Comparison of ENCODE assay signal across 9 mouse cellular contexts in the genomic region with DNA sequence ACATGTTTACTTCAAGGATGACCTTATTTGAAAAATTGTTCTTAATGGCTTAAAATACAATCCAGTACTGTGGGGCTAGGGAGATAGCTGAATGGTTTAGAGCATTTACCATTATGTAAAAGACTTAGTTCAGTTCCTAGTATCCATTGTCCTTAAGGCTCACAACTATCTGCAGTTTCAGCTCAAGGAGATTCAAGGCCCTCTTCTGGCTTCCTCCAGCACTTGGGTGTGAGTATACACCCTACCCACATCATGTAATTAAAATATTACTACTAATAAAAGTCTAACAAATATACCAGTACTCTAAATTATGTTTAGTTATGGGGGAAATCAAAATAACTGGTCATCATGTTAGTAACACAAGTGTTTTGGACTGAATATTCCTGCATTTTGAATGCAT. TPM values are rescaled to one million over a fixed set of nuclear protein-coding genes. Genes with fewer than 3 reads are reported as not detected.
A peak's percentile ranks its signal among the peaks of the same experiment; 100 is the strongest.
DNase-seq lines count a peak whose midpoint lies in the region; ATAC-seq and TF ChIP-seq lines count a peak whose summit lies in the region.
"Had no signal": no experiment of that assay in that cellular context is flagged by ENCODE, and none has a peak within 500 bp of the region (broad histone marks: within the 10 kb centered on the region; RNA-seq: fewer than 3 reads in every experiment).

No protein-coding gene starts in this region.

- no peaks in the 10 kb centered on the region; the same call in 1 of the 2 replicates for H3K4me1 ChIP-seq in kidney, postnatal 0 days (replicated peaks; ENCODE audit: insufficient read depth, low read length)
- H3K4me1 ChIP-seq in embryonic facial prominence, embryonic 10.5 days, result peaks cover 21% of the 10 kb centered on the region
- no peaks in the 10 kb centered on the region for H3K4me1 ChIP-seq in intestine, embryonic 16.5 days (ENCODE audit: control insufficient read depth, insufficient read depth, low read length)
- peaks cover 25% of the 10 kb centered on the region for H3K4me1 ChIP-seq in neural tube, embryonic 13.5 days (replicated peaks)

- H3K4me2 ChIP-seq in kidney, postnatal 0 days (ENCODE audit: low read length), result peak overlapping the region; percentile 88; the same call in 1 of the 2 replicates
- no peak overlapping the region for H3K4me2 ChIP-seq in intestine, embryonic 16.5 days (ENCODE audit: low read depth, low read length)
- H3K4me2 ChIP-seq in neural tube, embryonic 13.5 days, result peak overlapping the region; percentile 81

- H3K9ac ChIP-seq in kidney, postnatal 0 days (ENCODE audit: low read depth, low read length), result no peak overlapping the region
- H3K9ac ChIP-seq in intestine, embryonic 16.5 days (ENCODE audit: low read depth, low read length), result no peak overlapping the region
- no peak overlapping the region for H3K9ac ChIP-seq in neural tube, embryonic 13.5 days

- no peak for DNase-seq in kidney, postnatal 0 days (ENCODE audit: low spot score)
- DNase-seq in kidney, postnatal 36 days, result no peak
- no peak for DNase-seq in embryonic facial prominence, embryonic 10.5 days (ENCODE audit: low spot score)
- no peak for DNase-seq in adrenal gland, adult 18-20 months (ENCODE audit: low spot score in 2 of 2)
- no peak for DNase-seq in thymus, adult 18-20 months
- no peak for DNase-seq in right cerebral cortex, postnatal 14 days

- H3K36me3 ChIP-seq in kidney, postnatal 0 days (ENCODE audit: insufficient read depth, low read length), result peaks cover 16% of the 10 kb centered on the region; the same call in 1 of the 2 replicates
- H3K36me3 ChIP-seq in embryonic facial prominence, embryonic 10.5 days (replicated peaks), result peaks cover 46% of the 10 kb centered on the region
- no peaks in the 10 kb centered on the region for H3K36me3 ChIP-seq in intestine, embryonic 16.5 days (ENCODE audit: control insufficient read depth, insufficient read depth, low read length)
- peaks cover 32% of the 10 kb centered on the region for H3K36me3 ChIP-seq in neural tube, embryonic 13.5 days

- ATAC-seq in kidney, postnatal 0 days (replicated peaks; ENCODE audit: low FRiP score, low read depth), result no peak
- ATAC-seq in intestine, embryonic 16.5 days, result no peak
- ATAC-seq in neural tube, embryonic 13.5 days (ENCODE audit: low read depth), result no peak

- H3K27ac ChIP-seq in kidney, postnatal 0 days, result no peak overlapping the region
- H3K27ac ChIP-seq in embryonic facial prominence, embryonic 10.5 days (replicated peaks), result peak overlapping the region; percentile 95
- H3K27ac ChIP-seq in intestine, embryonic 16.5 days (ENCODE audit: low read length), result no peak overlapping the region
- no peak overlapping the region for H3K27ac ChIP-seq in neural tube, embryonic 13.5 days (replicated peaks)

- TF ChIP-seq CTCF in kidney, postnatal 0 days (IDR thresholded peaks at IDR 0.05; ENCODE audit: low read depth), result no peak

- no peaks in the 10 kb centered on the region for H3K9me3 ChIP-seq in kidney, postnatal 0 days (replicated peaks; ENCODE audit: low read length)
- H3K9me3 ChIP-seq in embryonic facial prominence, embryonic 10.5 days, result no peaks in the 10 kb centered on the region
- no peaks in the 10 kb centered on the region for H3K9me3 ChIP-seq in intestine, embryonic 16.5 days (ENCODE audit: control insufficient read depth, low read length)
- no peaks in the 10 kb centered on the region for H3K9me3 ChIP-seq in neural tube, embryonic 13.5 days

- no peaks in the 10 kb centered on the region for H3K27me3 ChIP-seq in kidney, postnatal 0 days (ENCODE audit: insufficient read depth, low read length)
- H3K27me3 ChIP-seq in embryonic facial prominence, embryonic 10.5 days (replicated peaks; ENCODE audit: low read depth, poor library complexity, severe bottlenecking), result no peaks in the 10 kb centered on the region
- H3K27me3 ChIP-seq in intestine, embryonic 16.5 days (replicated peaks; ENCODE audit: control insufficient read depth, insufficient read depth, low read length), result no peaks in the 10 kb centered on the region
- no peaks in the 10 kb centered on the region for H3K27me3 ChIP-seq in neural tube, embryonic 13.5 days

- peak overlapping the region; percentile 71; the same call in 1 of the 2 replicates for H3K4me3 ChIP-seq in kidney, postnatal 0 days (replicated peaks; ENCODE audit: low read depth, low read length)
- H3K4me3 ChIP-seq in embryonic facial prominence, embryonic 10.5 days, result peak overlapping the region; percentile 78
- 0 out of 2 replicates have a peak overlapping the region, but pooled peaks have one; percentile 5 for H3K4me3 ChIP-seq in intestine, embryonic 16.5 days (ENCODE audit: low read length)
- H3K4me3 ChIP-seq in neural tube, embryonic 13.5 days, result peak overlapping the region; percentile 78

RNA-seq across cellular contexts. Expression of gene Kdelc1, which starts 1.0 kb away (rescaled TPM):
- polyA plus RNA-seq in kidney, postnatal 0 days (2015; fragmentation: Nextera tagmentation; extraction: Ambion mirVana), result 45.8 and 53.8 TPM in 2 replicates
- 68.2 and 70.1 TPM in 2 replicates for polyA plus RNA-seq in embryonic facial prominence, embryonic 10.5 days (2016; fragmentation: Nextera tagmentation; extraction: Ambion mirVana)
- 39.9 and 45.6 TPM in 2 replicates for polyA plus RNA-seq in intestine, embryonic 16.5 days (2015; fragmentation: Nextera tagmentation; extraction: Ambion mirVana)
- polyA plus RNA-seq in neural tube, embryonic 13.5 days (2015; fragmentation: Nextera tagmentation; extraction: Ambion mirVana), result 30.0 and 35.2 TPM in 2 replicates
- total RNA-seq in adrenal gland, adult 18-20 months (2021), result 10 to 100 TPM; 10.8 to 15.9 TPM

RNA-seq across cellular contexts. Expression of gene Bivm, which starts 1.2 kb away (rescaled TPM):
- polyA plus RNA-seq in kidney, postnatal 0 days (2015; fragmentation: Nextera tagmentation; extraction: Ambion mirVana), result 16.4 and 17.0 TPM in 2 replicates
- 25.4 and 26.6 TPM in 2 replicates for polyA plus RNA-seq in embryonic facial prominence, embryonic 10.5 days (2016; fragmentation: Nextera tagmentation; extraction: Ambion mirVana)
- 15.2 and 17.1 TPM in 2 replicates for polyA plus RNA-seq in intestine, embryonic 16.5 days (2015; fragmentation: Nextera tagmentation; extraction: Ambion mirVana)
- polyA plus RNA-seq in neural tube, embryonic 13.5 days (2015; fragmentation: Nextera tagmentation; extraction: Ambion mirVana), result 31.3 and 32.3 TPM in 2 replicates
- total RNA-seq in adrenal gland, adult 18-20 months (2021), result 10 to 100 TPM; 14.6 to 15.9 TPM

RNA-seq across cellular contexts. Expression of gene Tex30, which starts 15.3 kb away (rescaled TPM):
- 60.8 and 63.2 TPM in 2 replicates for polyA plus RNA-seq in kidney, postnatal 0 days (2015; fragmentation: Nextera tagmentation; extraction: Ambion mirVana)
- polyA plus RNA-seq in embryonic facial prominence, embryonic 10.5 days (2016; fragmentation: Nextera tagmentation; extraction: Ambion mirVana), result 106 and 112 TPM in 2 replicates
- polyA plus RNA-seq in intestine, embryonic 16.5 days (2015; fragmentation: Nextera tagmentation; extraction: Ambion mirVana), result 58.4 and 71.5 TPM in 2 replicates
- 49.1 and 54.1 TPM in 2 replicates for polyA plus RNA-seq in neural tube, embryonic 13.5 days (2015; fragmentation: Nextera tagmentation; extraction: Ambion mirVana)
- total RNA-seq in adrenal gland, adult 18-20 months (2021), result 10 to 100 TPM in 1 of 2 experiments, 1 to 10 TPM in 1; 9.5 to 10.2 TPM

RNA-seq across cellular contexts. Expression of gene Ercc5, which starts 30.0 kb away (rescaled TPM):
- polyA plus RNA-seq in kidney, postnatal 0 days (2015; fragmentation: Nextera tagmentation; extraction: Ambion mirVana), result 14.1 TPM in 2 replicates
- 21.5 and 24.5 TPM in 2 replicates for polyA plus RNA-seq in embryonic facial prominence, embryonic 10.5 days (2016; fragmentation: Nextera tagmentation; extraction: Ambion mirVana)
- 10.5 and 12.0 TPM in 2 replicates for polyA plus RNA-seq in intestine, embryonic 16.5 days (2015; fragmentation: Nextera tagmentation; extraction: Ambion mirVana)
- 33.1 and 33.6 TPM in 2 replicates for polyA plus RNA-seq in neural tube, embryonic 13.5 days (2015; fragmentation: Nextera tagmentation; extraction: Ambion mirVana)
- total RNA-seq in adrenal gland, adult 18-20 months (2021), result 10 to 100 TPM; 18.1 to 22.3 TPM

RNA-seq across cellular contexts. Expression of gene Gm8251, which starts 55.8 kb away (rescaled TPM):
- 0.03 TPM in 1 of 2 replicates, not detected in the other for polyA plus RNA-seq in kidney, postnatal 0 days (2015; fragmentation: Nextera tagmentation; extraction: Ambion mirVana)
- 0.19 and 0.24 TPM in 2 replicates for polyA plus RNA-seq in embryonic facial prominence, embryonic 10.5 days (2016; fragmentation: Nextera tagmentation; extraction: Ambion mirVana)
- polyA plus RNA-seq in intestine, embryonic 16.5 days (2015; fragmentation: Nextera tagmentation; extraction: Ambion mirVana), result 0.06 TPM in 1 of 2 replicates, not detected in the other
- 0.06 TPM in 1 of 2 replicates, not detected in the other for polyA plus RNA-seq in neural tube, embryonic 13.5 days (2015; fragmentation: Nextera tagmentation; extraction: Ambion mirVana)
- total RNA-seq in adrenal gland, adult 18-20 months (2021), result under 1 TPM in 1 of 2 experiments, not detected in 1; 0.03 TPM
- polyA plus RNA-seq: gonadal fat pad, adult 2 months had no signal

Comparison
In these comparisons a context has a peak if more than half of its experiments do, and no peak if none do; other contexts are left out.
1. H3K4me3 ChIP-seq: peak in every context shown above with its lines; median percentile 78 in embryonic facial prominence, embryonic 10.5 days; 78 in neural tube, embryonic 13.5 days; 71 in kidney, postnatal 0 days; 5 in intestine, embryonic 16.5 days.